Mouse (Mus musculus) embryonic facial prominence, embryonic 10.5 days (tissue): Measurements from ENCODE around the gene Stard3. TPM values are rescaled to one million over a fixed set of nuclear protein-coding genes. Genes with fewer than 3 reads are reported as not detected.

Experiments used
- DNase-seq: peaks from one replicate; pipeline ENCODE4 v3.0.0-alpha.2; 2017; ENCODE audit warnings: low spot score
- H3K27ac ChIP-seq: fragments of 300-500 bp; sonication (generic); replicated peaks from 2 replicates; pipeline ENCODE4 v1.5.1; 2016; ENCODE audit warnings: mild to moderate bottlenecking
- H3K27me3 ChIP-seq: fragments of 300-500 bp; sonication (generic); replicated peaks from 2 replicates; pipeline ENCODE4 v1.6.1; 2016; ENCODE audit warnings: low read depth, mild to moderate bottlenecking; ENCODE audit not compliant: poor library complexity, severe bottlenecking
- H3K36me3 ChIP-seq: fragments of 300-500 bp; sonication (generic); replicated peaks from 2 replicates; pipeline ENCODE4 v1.6.1; 2016; ENCODE audit warnings: mild to moderate bottlenecking, moderate library complexity
- H3K4me1 ChIP-seq: fragments of 300-500 bp; sonication (generic); 2 replicates; pipeline ENCODE4 v1.6.1; 2016
- H3K4me3 ChIP-seq: fragments of 300-500 bp; sonication (generic); 2 replicates; pipeline ENCODE4 v1.5.1; 2016; ENCODE audit warnings: mild to moderate bottlenecking, moderate library complexity
- H3K9me3 ChIP-seq: fragments of 300-500 bp; sonication (generic); 2 replicates; pipeline ENCODE4 v1.6.1; 2016; ENCODE audit warnings: mild to moderate bottlenecking
- WGBS: fragments of 180-500 bp; shearing (Covaris S2); methylation state at CpG from one replicate; pipeline ENCODE4 v1.1.7; 2016; 5-methylcytosine and 5-hydroxymethylcytosine counted together
- polyA plus RNA-seq: library from polyadenylated mRNA; unstranded; fragments of >200 nt; fragmentation: Nextera tagmentation; extraction: Ambion mirVana; gene quantifications from 2 replicates; pipeline ENCODE4 v1.2.1, GENCODE M21; 2016

Stard3 gene
- polyA plus RNA-seq, 1 experiment from 2014 or later, result 40.8 TPM

DNA sequence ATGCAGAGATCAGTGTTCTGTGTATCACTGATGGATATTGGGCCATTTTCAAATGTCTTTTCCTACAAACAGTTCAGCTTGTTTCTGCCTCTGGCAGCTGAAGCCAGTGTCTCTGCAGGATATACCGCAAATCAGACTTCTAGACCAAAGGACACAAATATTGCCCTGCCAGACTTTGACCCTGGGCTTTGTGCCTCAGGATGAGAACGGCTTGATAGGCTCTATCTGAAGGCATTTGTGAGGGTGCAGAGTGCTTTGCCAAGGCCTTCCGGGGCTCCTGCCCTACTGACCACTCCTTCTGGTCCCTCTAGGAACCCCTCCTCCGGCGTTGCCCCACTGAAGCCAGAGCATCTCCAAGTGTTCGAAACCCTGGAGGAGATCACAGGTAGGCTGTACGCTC lies 68.4 kb downstream of the Stard3 start:
- 94% methylated on average over 7 of the region's 7 CpGs for WGBS
- DNase-seq, result no peak
- H3K4me3 ChIP-seq, result no peak overlapping the region
- H3K4me1 ChIP-seq, result no peaks in the 10 kb centered on the region
- H3K27ac ChIP-seq, result no peak overlapping the region
- H3K36me3 ChIP-seq, result peaks cover 99% of the 10 kb centered on the region
- no peaks in the 10 kb centered on the region for H3K27me3 ChIP-seq
- H3K9me3 ChIP-seq, result no peaks in the 10 kb centered on the region

DNA sequence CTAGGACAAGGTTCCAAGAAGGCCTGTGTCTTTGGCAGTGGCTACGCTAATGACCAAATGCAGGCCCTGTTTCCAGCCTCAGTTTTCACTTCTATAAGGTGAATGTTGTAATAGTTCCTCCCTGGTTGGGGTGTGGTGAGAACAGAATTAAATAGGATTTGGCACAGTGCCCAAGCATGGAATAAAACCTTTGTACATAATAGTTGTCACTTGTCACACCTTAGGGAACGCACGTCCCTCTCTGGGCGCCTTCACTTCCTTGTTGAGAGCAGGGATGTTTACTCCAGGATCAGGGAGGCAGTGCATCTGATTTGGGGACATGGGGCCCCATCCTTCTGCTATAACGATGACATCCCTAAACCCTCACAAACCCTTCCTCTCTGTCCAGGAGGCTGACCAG lies 70.3 kb downstream of the Stard3 start:
- 95% methylated on average over 5 of the region's 5 CpGs for WGBS
- Histone ChIP-seq H3K4me3 (no peak overlapping the region), H3K9me3 (no peaks in the 10 kb centered on the region), H3K36me3 (peaks cover 99% of the 10 kb centered on the region), H3K27me3 (no peaks in the 10 kb centered on the region), H3K27ac (no peak overlapping the region), H3K4me1 (no peaks in the 10 kb centered on the region)
- no peak for DNase-seq

Other genes with a start within 250 kb of the Stard3 start
- 23.0 and 26.7 TPM in 2 replicates for gene Fbxl20, start 208.0 kb upstream of the Stard3 start, polyA plus RNA-seq
- 83.3 and 85.4 TPM in 2 replicates for gene Med1, start 165.1 kb upstream of the Stard3 start, polyA plus RNA-seq
- gene Cdk12, start 155.3 kb upstream of the Stard3 start, polyA plus RNA-seq, result 12.7 and 13.0 TPM in 2 replicates
- 0.08 TPM in 1 of 2 replicates, not detected in the other for gene Neurod2, start 28.7 kb upstream of the Stard3 start, polyA plus RNA-seq
- gene Ppp1r1b, start 10.0 kb upstream of the Stard3 start, polyA plus RNA-seq, result 0.26 and 0.30 TPM in 2 replicates
- gene Tcap, start 25.4 kb downstream of the Stard3 start, polyA plus RNA-seq, result not detected in 2 replicates
- gene Pnmt, start 28.1 kb downstream of the Stard3 start, polyA plus RNA-seq, result 0.17 and 0.30 TPM in 2 replicates
- 9.6 TPM in 2 replicates for gene Pgap3, start 42.1 kb downstream of the Stard3 start, polyA plus RNA-seq
- 27.5 and 29.5 TPM in 2 replicates for gene Erbb2, start 54.1 kb downstream of the Stard3 start, polyA plus RNA-seq
- gene Mien1, start 80.6 kb downstream of the Stard3 start, polyA plus RNA-seq, result 83.5 and 85.9 TPM in 2 replicates
- gene Grb7, start 88.0 kb downstream of the Stard3 start, polyA plus RNA-seq, result 11.9 and 13.3 TPM in 2 replicates
- gene Ikzf3, start 187.7 kb downstream of the Stard3 start, polyA plus RNA-seq, result 0.05 and 0.13 TPM in 2 replicates
- 0.20 and 0.47 TPM in 2 replicates for gene Zpbp2, start 192.7 kb downstream of the Stard3 start, polyA plus RNA-seq
- 56.7 and 57.7 TPM in 2 replicates for gene Ormdl3, start 229.0 kb downstream of the Stard3 start, polyA plus RNA-seq
- not detected in 2 replicates for gene Lrrc3c, start 239.9 kb downstream of the Stard3 start, polyA plus RNA-seq